Mouse (Mus musculus) stomach, postnatal 0 days (tissue): ENCODE results near the gene Cxcr4. TPM values are rescaled to one million over a fixed set of nuclear protein-coding genes. Genes with fewer than 3 reads are reported as not detected.

ENCODE experiments used
- ATAC-seq: fragments of 200-750 bp; cut with Nextera tagmentation; 2 replicates; pipeline ENCODE4 v1.8.0; 2017; ENCODE audit not compliant: low FRiP score, low TSS enrichment
- DNase-seq: peaks from one replicate; pipeline ENCODE4 v3.0.0-alpha.2; 2016; ENCODE audit warnings: low spot score
- H3K27ac ChIP-seq: fragments of 300-500 bp; sonication (generic); replicated peaks from 2 replicates; pipeline ENCODE4 v1.5.1; 2014; ENCODE audit warnings: mild to moderate bottlenecking, control low read depth
- H3K27me3 ChIP-seq: fragments of 300-500 bp; sonication (generic); 2 replicates; pipeline ENCODE4 v1.6.1; 2014; ENCODE audit warnings: low read length; ENCODE audit not compliant: control insufficient read depth, insufficient read depth
- H3K36me3 ChIP-seq: fragments of 300-500 bp; sonication (generic); 2 replicates; pipeline ENCODE4 v1.6.1; 2014; ENCODE audit warnings: low read length, mixed read lengths; ENCODE audit not compliant: control insufficient read depth, insufficient read depth
- H3K4me1 ChIP-seq: fragments of 300-500 bp; sonication (generic); replicated peaks from 2 replicates; pipeline ENCODE4 v1.6.1; 2014; ENCODE audit warnings: antibody characterized with exemption; ENCODE audit not compliant: control insufficient read depth, insufficient read depth
- H3K4me2 ChIP-seq: fragments of 300-500 bp; sonication (generic); replicated peaks from 2 replicates; pipeline ENCODE4 v1.6.1; 2014; ENCODE audit warnings: low read depth, mild to moderate bottlenecking, control low read depth, moderate library complexity
- H3K4me3 ChIP-seq: fragments of 300-500 bp; sonication (generic); 2 replicates; pipeline ENCODE4 v1.5.1; 2014; ENCODE audit warnings: low read depth, low read length, control low read depth
- H3K9ac ChIP-seq: fragments of 300-500 bp; sonication (generic); 2 replicates; pipeline ENCODE4 v1.6.1; 2014; ENCODE audit warnings: mild to moderate bottlenecking, low read length, control low read depth, mixed read lengths
- H3K9me3 ChIP-seq: fragments of 300-500 bp; sonication (generic); 2 replicates; pipeline ENCODE4 v1.6.1; 2016; ENCODE audit warnings: low read length; ENCODE audit not compliant: control insufficient read depth
- CTCF ChIP-seq: IDR thresholded peaks from 2 replicates; pipeline ENCODE4 v1.5.1; 2016; ENCODE audit warnings: antibody characterized with exemption, low read depth, mild to moderate bottlenecking, moderate library complexity
- EP300 ChIP-seq: optimal IDR thresholded peaks from 2 replicates; pipeline ENCODE3; 2016; ENCODE audit warnings: antibody characterized with exemption
- WGBS: fragments of 180-500 bp; shearing (Covaris S2); extraction: QIAGEN DNeasy Blood & Tissue Kit; methylation state at CpG from one replicate; pipeline ENCODE4 v1.1.7; 2014; 5-methylcytosine and 5-hydroxymethylcytosine counted together
- polyA plus RNA-seq: library from polyadenylated mRNA; unstranded; fragments of >200 nt; fragmentation: Nextera tagmentation; extraction: Ambion mirVana; gene quantifications from 2 replicates; pipeline ENCODE4 v1.2.1, GENCODE M21; 2015

The Cxcr4 gene
- polyA plus RNA-seq: 1.6 and 2.0 TPM in 2 replicates

- H3K4me2 ChIP-seq: peak within 1 kb of the TSS; percentile 88
- H3K27me3 ChIP-seq: no peaks in the 10 kb centered on the region
- no peaks in the 10 kb centered on the region for H3K36me3 ChIP-seq
- peak within 1 kb of the TSS; percentile 59 for H3K4me3 ChIP-seq
- no peaks in the 10 kb centered on the region; the same call in 1 of the 2 replicates for H3K4me1 ChIP-seq
- TF ChIP-seq EP300 (no peak), CTCF (peak; percentile 75)
- peak within 1 kb of the TSS; percentile 54 for H3K9ac ChIP-seq
- H3K27ac ChIP-seq: peak within 1 kb of the TSS; percentile 18; the same call in 1 of the 2 replicates
- DNase-seq (peak; percentile 92), ATAC-seq (peak; percentile 81)
- H3K9me3 ChIP-seq: no peaks in the 10 kb centered on the region
- WGBS: under 1% methylated on average over 27 of the region's 27 CpGs
Measured at GRCm38 (mm10) chr1:128592211-128592741, at the start of gene Cxcr4. Cxcr4 (minus strand) TSS chr1:128592293.

DNA sequence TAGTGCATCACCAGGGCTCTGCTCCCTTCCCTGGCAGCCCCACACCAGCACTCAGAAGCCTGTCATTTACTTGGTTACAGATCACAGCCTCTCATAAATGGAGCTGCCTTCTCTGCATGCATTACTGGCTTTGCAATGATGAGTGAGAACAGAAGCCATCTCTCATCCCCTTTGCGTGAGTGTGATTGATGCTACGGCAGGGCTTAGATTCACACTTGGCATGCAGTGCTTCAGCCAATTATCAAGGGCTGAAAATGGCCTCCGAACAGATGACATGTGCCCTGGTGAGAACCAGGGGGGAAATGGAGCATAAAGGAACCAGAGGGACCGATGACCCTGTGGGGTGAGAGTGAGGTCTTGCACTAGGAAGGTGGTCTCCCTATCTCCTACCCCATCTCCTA is 47.6 kb upstream of the Cxcr4 start:
- ATAC-seq: no peak
- H3K27me3 ChIP-seq: no peaks in the 10 kb centered on the region
- 62% methylated on average over 4 of the region's 4 CpGs for WGBS

GRCm38 (mm10) chr1:128637230-128637740 is 45.2 kb upstream of the Cxcr4 start:
- no peak overlapping the region for H3K27ac ChIP-seq
- H3K9ac ChIP-seq: no peak overlapping the region
- ATAC-seq (no peak), DNase-seq (no peak)
- H3K4me2 ChIP-seq: no peak overlapping the region
- 89% methylated on average over 7 of the region's 7 CpGs for WGBS
- H3K9me3 ChIP-seq: no peaks in the 10 kb centered on the region
- no peak overlapping the region for H3K4me3 ChIP-seq
- no peaks in the 10 kb centered on the region for H3K36me3 ChIP-seq
- TF ChIP-seq CTCF: no peak
- no peak for TF ChIP-seq EP300
- H3K4me1 ChIP-seq: no peaks in the 10 kb centered on the region
- no peaks in the 10 kb centered on the region for H3K27me3 ChIP-seq

More for the DNA sequence above, 47.6 kb upstream of the Cxcr4 start:
- DNase-seq: no peak
- no peaks in the 10 kb centered on the region; the same call in 1 of the 2 replicates for H3K4me1 ChIP-seq
- TF ChIP-seq CTCF: no peak
- TF ChIP-seq EP300: no peak
- no peak overlapping the region for H3K9ac ChIP-seq
- no peak overlapping the region for H3K4me2 ChIP-seq
- no peak overlapping the region for H3K4me3 ChIP-seq
- H3K27ac ChIP-seq: no peak overlapping the region
- H3K36me3 ChIP-seq: no peaks in the 10 kb centered on the region
- H3K9me3 ChIP-seq: no peaks in the 10 kb centered on the region

- Histone ChIP-seq H3K9me3 (no peaks in the 10 kb centered on the region), H3K36me3 (no peaks in the 10 kb centered on the region), H3K4me2 (no peak overlapping the region), H3K9ac (no peak overlapping the region), H3K4me3 (no peak overlapping the region), H3K4me1 (no peaks in the 10 kb centered on the region), H3K27ac (no peak overlapping the region), H3K27me3 (no peaks in the 10 kb centered on the region)
- WGBS: 79% methylated on average over 10 of the region's 10 CpGs
- DNase-seq (no peak), ATAC-seq (no peak)
- TF ChIP-seq EP300 (no peak), CTCF (no peak)
Measured at GRCm38 (mm10) chr1:128636258-128637229, 44.5 kb upstream of the Cxcr4 start.

DNA sequence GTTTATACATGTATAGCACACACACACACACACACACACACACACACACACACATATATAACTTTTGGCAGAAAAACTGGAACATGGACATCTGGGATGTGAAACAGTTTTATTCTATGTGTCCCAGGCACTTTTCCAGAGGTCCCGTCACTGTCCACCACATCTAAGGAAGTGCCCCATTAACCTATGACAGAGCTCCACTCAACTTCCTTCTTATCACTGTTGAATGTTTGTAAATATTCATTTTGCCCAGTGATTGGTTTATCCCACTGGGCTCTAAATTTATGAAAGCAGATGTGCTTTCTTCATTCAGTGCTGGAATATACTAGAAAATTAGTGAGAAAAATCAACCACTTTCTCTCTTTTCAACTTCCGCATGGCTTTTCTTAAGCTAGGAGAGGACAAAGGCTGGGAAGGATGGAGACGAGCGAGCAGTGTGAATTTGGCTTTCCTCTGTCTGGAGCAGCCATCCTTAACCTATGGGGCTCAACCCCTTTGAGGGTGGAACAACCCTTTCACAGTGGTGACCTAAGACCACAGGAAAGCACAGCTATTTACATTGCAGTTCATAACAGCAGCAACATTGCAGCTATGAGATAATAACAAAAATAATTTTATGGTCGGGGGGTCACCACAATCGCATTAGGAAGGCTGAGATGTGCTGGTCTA is 41.8 kb upstream of the Cxcr4 start:
- ATAC-seq (no peak), DNase-seq (no peak)
- Histone ChIP-seq H3K4me3 (no peak overlapping the region), H3K9me3 (no peaks in the 10 kb centered on the region), H3K27ac (no peak overlapping the region), H3K9ac (no peak overlapping the region), H3K36me3 (no peaks in the 10 kb centered on the region), H3K27me3 (no peaks in the 10 kb centered on the region), H3K4me2 (no peak overlapping the region), H3K4me1 (no peaks in the 10 kb centered on the region)
- TF ChIP-seq CTCF (no peak), EP300 (no peak)
- WGBS: 77% methylated on average over 6 of the region's 6 CpGs
